Mouse (Mus musculus): ENCODE measurements around the gene Chgb.
A peak's percentile ranks its signal among the peaks of the same experiment; 100 is the strongest.

DNA sequence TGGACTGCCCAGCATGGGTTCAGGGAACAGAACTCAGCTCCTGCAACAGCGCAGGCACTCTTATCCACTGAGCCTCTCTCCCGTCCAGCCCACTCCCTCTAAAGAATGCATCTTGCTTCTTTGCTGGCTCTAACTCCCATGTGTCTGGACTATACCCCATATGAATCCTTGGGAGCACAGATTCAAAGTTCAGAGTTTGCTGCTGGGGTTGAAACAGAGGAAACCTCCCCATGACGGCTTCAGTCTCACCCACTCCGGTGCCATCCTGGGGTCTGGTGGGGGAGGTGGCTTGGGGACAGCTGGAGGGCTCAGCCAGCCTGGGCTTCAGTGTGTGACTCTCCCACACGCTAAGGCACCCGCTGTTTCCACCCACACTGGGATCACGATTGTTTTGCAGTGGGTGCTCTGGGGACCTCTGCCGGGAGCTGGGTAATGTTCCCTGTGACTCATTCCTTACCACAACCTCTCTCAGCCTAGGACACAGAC is 39.2 kb upstream of the Chgb start:
- TF ChIP-seq CTCF (IDR thresholded peaks at IDR 0.05; ENCODE audit: borderline replicate concordance, insufficient read depth, low read depth, low read length) (0 out of 2 replicates have a peak, but pooled peaks have one; percentile 9), POLR2A (IDR thresholded peaks at IDR 0.05; ENCODE audit: borderline replicate concordance, insufficient read depth, low read length) (no peak)

Measured in cerebellum, adult 2 months (tissue).